Mouse (Mus musculus): ENCODE data around the gene Gabbr2.
A peak's percentile ranks its signal among the peaks of the same experiment; 100 is the strongest.

Gabbr2 gene

DNA sequence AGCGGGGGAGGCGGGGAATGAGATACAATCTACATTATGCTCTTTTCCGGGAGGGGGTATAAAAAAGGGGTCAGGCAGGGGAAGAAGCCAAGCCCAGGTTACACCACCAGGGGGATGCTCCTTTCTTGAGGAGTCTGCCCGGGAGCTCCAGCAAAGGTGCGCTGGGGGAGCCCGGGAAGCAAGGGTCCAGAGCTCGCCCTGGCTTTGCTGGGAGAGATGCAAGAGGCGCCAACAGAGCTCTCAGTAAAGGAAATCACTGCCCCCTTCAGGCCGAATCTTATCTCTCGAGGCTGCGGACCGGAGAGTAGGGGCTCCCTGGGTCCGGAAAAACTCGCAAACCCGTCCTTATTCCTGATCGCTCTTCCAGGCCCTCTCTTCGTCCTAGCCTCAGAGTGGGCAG lies 1.8 kb downstream of the Gabbr2 start:
- peak; percentile 61 for ATAC-seq (ENCODE audit: insufficient number of reproducible peaks, low FRiP score, low TSS enrichment)

GRCm38 (mm10) chr4:46988824-46989223 lies 2.8 kb downstream of the Gabbr2 start:
- ATAC-seq (ENCODE audit: insufficient number of reproducible peaks, low FRiP score, low TSS enrichment), result no peak

GRCm38 (mm10) chr4:46988257-46988656 lies 3.4 kb downstream of the Gabbr2 start:
- ATAC-seq (ENCODE audit: insufficient number of reproducible peaks, low FRiP score, low TSS enrichment), result no peak

GRCm38 (mm10) chr4:46987809-46988208 lies 3.9 kb downstream of the Gabbr2 start:
- no peak for ATAC-seq (ENCODE audit: insufficient number of reproducible peaks, low FRiP score, low TSS enrichment)

DNA sequence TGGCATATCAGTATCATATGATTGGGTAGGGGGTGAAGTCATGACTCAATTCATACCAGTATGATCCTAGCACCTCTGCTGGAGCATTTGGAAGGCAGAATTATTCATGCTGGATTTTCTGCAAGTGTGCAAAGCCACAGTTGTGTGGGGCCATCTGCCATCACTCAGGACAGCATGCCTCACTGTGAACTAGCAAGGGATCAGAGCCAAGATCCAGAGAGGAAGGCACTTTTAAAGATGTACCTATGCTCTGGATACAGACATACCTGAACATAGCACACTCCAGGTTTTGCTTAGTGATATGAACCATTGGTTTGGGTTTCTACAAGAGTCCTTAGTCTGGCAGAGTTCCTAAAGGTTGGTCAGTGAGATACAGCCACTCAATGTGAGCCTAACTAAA lies 5.6 kb downstream of the Gabbr2 start:
- ATAC-seq (ENCODE audit: insufficient number of reproducible peaks, low FRiP score, low TSS enrichment), result no peak

- peak; percentile 16; the same call in 1 of the 2 replicates for ATAC-seq (ENCODE audit: insufficient number of reproducible peaks, low FRiP score, low TSS enrichment)
Measured at GRCm38 (mm10) chr4:46982912-46983311, 8.8 kb downstream of the Gabbr2 start.

- ATAC-seq (ENCODE audit: insufficient number of reproducible peaks, low FRiP score, low TSS enrichment), result no peak
Measured at GRCm38 (mm10) chr4:46982094-46982493, 9.6 kb downstream of the Gabbr2 start.

DNA sequence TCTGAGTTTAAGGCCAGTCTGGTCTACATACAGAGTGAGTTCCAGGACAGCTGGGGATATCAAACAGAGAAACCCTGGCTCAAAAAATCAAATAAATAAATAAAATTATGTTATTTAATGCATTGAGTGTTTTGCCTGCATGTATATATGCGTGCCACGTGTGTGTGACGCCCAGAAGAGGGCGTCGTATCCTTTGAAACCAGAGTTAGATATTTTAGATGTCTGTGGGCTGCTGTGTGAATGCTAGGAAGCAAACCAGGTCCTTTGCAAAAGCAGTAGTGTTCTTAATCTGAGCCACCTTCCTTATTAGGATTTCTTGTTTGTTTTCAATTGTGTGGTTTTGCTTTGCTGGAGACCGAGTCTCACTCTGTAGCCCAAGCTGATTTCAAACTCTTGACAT lies 13.3 kb downstream of the Gabbr2 start:
- no peak for ATAC-seq (ENCODE audit: insufficient number of reproducible peaks, low FRiP score, low TSS enrichment)

GRCm38 (mm10) chr4:46977161-46977560 lies 14.5 kb downstream of the Gabbr2 start:
- peak; percentile 5; the same call in 1 of the 2 replicates for ATAC-seq (ENCODE audit: insufficient number of reproducible peaks, low FRiP score, low TSS enrichment)

- ATAC-seq (ENCODE audit: insufficient number of reproducible peaks, low FRiP score, low TSS enrichment), result peak; percentile 83
Measured at GRCm38 (mm10) chr4:46976671-46977071, 15.0 kb downstream of the Gabbr2 start.

DNA sequence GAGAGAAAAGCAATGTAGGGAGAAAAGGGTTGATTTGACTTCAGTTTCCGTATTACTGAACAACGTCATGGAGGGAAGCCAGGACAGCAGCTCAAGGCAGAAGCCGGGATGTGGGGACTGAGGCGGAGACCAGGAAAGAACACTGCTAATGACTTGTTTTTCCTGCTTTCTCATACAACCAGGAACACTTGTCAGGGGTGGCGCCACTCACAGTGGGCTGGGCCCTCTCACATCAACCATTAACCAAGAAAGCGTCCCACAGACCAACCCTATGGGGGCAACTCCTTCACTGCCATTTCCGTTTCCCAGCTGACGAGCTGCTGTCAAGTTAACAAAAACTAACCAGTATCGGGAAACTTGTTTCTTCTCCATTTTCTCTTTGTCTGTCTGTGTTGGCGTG lies 18.4 kb downstream of the Gabbr2 start:
- ATAC-seq (ENCODE audit: insufficient number of reproducible peaks, low FRiP score, low TSS enrichment), result no peak

GRCm38 (mm10) chr4:46967981-46968380 lies 23.7 kb downstream of the Gabbr2 start:
- no peak for ATAC-seq (ENCODE audit: insufficient number of reproducible peaks, low FRiP score, low TSS enrichment)

DNA sequence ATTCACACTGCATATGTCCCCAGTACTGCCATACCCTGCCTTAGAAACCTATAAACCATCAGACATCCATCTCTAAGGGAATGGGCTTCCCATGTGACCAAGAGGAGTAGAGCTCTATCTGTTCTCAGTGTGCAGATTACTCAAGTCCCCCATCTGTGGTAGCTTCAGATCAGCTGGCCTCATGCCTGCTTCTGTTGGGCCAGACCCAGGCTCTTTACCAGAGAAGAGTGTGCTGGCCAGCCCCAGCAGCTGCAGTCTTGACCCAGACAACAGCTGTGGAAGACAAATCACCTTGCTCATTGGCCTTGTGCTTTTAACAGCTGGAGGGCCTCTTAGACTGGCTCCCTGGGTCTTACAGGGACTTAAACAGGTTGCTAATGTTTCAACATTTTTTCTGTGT lies 25.1 kb downstream of the Gabbr2 start:
- no peak for ATAC-seq (ENCODE audit: insufficient number of reproducible peaks, low FRiP score, low TSS enrichment)

GRCm38 (mm10) chr4:46961403-46961802 lies 30.3 kb downstream of the Gabbr2 start:
- no peak for ATAC-seq (ENCODE audit: insufficient number of reproducible peaks, low FRiP score, low TSS enrichment)

- no peak for ATAC-seq (ENCODE audit: insufficient number of reproducible peaks, low FRiP score, low TSS enrichment)
Measured at GRCm38 (mm10) chr4:46960208-46960607, 31.5 kb downstream of the Gabbr2 start.

- ATAC-seq (ENCODE audit: insufficient number of reproducible peaks, low FRiP score, low TSS enrichment), result no peak
Measured at GRCm38 (mm10) chr4:46959776-46960175, 31.9 kb downstream of the Gabbr2 start.

DNA sequence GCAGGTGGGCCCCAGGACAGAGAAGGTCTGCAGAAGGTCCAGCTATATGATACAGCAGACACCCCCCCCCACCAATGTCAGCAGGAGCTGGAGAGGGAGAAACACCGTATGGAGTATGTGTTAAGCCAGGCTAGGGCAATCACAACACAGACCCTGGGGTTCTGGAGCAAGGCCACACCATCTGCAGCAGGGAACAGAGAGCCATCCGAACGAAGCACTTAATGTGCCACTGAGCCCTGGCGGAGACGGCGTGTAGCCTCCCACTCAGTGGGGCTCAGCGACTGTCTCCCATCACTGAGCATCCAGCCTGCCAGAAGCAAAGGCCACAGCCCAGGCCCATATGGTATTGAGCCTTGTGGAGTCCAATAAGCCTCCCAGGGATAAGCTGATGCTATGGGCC lies 33.7 kb downstream of the Gabbr2 start:
- peak; percentile 86 for ATAC-seq (ENCODE audit: insufficient number of reproducible peaks, low FRiP score, low TSS enrichment)

- no peak for ATAC-seq (ENCODE audit: insufficient number of reproducible peaks, low FRiP score, low TSS enrichment)
Measured at GRCm38 (mm10) chr4:46956966-46957365, 34.7 kb downstream of the Gabbr2 start.

- no peak for ATAC-seq (ENCODE audit: insufficient number of reproducible peaks, low FRiP score, low TSS enrichment)
Measured at GRCm38 (mm10) chr4:46953021-46953420, 38.7 kb downstream of the Gabbr2 start.

- no peak for ATAC-seq (ENCODE audit: insufficient number of reproducible peaks, low FRiP score, low TSS enrichment)
Measured at GRCm38 (mm10) chr4:46952562-46952961, 39.1 kb downstream of the Gabbr2 start.

DNA sequence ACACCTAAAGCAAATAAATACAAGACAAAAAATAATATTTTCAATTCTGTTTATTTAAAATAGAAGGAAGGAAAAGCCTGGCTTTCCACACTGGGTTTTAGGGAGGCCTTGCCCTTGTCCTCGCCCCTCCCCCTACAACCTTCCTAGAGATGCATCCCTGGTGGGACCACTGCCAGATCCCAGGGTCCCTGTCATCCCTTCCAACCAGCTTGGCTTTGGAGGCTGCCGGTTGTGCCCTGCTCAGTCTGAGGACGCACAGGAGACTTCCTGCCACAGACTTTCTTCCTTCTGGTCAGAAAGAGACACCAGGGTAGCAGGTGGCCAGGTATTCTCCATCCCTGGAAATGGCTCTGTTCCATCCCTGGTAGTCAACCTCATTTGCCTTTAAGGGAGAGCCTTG lies 57.4 kb downstream of the Gabbr2 start:
- no peak for ATAC-seq (ENCODE audit: insufficient number of reproducible peaks, low FRiP score, low TSS enrichment)

DNA sequence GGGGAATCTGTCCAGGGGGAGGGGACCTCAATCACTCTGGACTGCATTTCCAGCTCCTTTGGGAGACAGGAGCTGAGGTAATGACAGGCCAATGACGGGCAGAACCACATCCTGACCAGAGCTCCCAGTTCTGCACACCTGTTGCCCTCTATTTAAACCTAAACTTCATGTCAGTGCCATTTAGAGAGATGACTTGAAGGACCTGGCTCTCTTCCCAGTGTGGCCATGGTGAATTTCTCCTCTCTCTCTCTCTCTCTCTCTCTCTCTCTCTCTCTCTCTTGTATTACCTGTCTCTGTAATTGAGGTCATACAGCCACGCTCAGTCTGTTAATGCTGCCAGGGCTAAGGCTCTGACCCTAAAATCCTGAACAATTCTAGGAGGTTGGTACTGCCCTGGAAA lies 58.1 kb downstream of the Gabbr2 start:
- ATAC-seq (ENCODE audit: insufficient number of reproducible peaks, low FRiP score, low TSS enrichment), result no peak

DNA sequence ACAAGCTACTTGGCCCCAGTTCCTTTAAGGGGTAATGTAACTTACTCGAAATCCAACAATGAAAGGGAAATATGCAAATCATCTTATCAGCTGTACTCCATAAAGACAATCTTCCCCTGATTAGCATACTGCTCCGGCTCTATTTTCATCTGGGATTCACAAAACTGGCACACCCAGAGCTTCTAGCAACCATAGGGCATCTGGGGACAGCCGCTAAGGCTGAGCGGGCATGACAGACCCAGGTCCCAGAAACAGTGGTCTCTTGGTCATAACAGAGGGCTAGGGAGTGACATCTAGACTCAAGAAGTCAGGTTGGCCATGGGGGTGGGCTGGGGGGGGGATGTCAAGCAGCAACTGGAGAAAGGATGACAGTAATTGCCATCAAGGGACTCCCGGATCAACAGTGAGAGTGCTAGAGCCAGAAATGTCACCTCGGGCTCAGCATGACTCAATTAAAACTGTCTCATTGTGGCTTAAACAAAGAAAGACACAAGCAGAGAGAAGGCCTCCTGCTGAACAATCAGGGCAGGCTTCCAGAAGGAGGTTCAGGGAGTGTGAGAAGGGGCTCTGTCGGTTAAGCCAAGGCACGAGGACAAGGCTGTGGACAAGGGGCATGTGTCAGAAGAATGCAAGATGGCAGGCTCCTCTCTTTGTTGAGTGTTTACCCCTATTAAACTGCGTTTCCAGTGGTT lies 59.8 kb downstream of the Gabbr2 start:
- no peak for ATAC-seq (ENCODE audit: insufficient number of reproducible peaks, low FRiP score, low TSS enrichment)

All from cerebellum, adult (tissue).